Mouse (Mus musculus) midbrain, postnatal 0 days (tissue): Measurements from ENCODE around the gene Hhatl. TPM values are rescaled to one million over a fixed set of nuclear protein-coding genes. Genes with fewer than 3 reads are reported as not detected.

ENCODE experiments used
- ATAC-seq: fragments of 200-750 bp; cut with Nextera tagmentation; 2 replicates; pipeline ENCODE4 v1.8.0; 2017; ENCODE audit warnings: moderate number of reproducible peaks, mild to moderate bottlenecking, moderate TSS enrichment, moderate library complexity; ENCODE audit not compliant: low FRiP score
- DNase-seq: peaks from one replicate; pipeline ENCODE4 v3.0.0-alpha.2; 2015; ENCODE audit warnings: low spot score
- H3K27ac ChIP-seq: fragments of 300-500 bp; sonication (generic); 2 replicates; pipeline ENCODE4 v1.5.1; 2014; ENCODE audit warnings: low read depth, mild to moderate bottlenecking, low read length, mixed read lengths
- H3K27me3 ChIP-seq: fragments of 300-500 bp; sonication (generic); 2 replicates; pipeline ENCODE4 v1.6.1; 2014; ENCODE audit warnings: low read length, control low read depth, mixed read lengths; ENCODE audit not compliant: insufficient read depth
- H3K36me3 ChIP-seq: fragments of 300-500 bp; sonication (generic); 2 replicates; pipeline ENCODE4 v1.6.1; 2014; ENCODE audit warnings: low read length, control low read depth, mixed read lengths; ENCODE audit not compliant: insufficient read depth
- H3K4me1 ChIP-seq: fragments of 300-500 bp; sonication (generic); 2 replicates; pipeline ENCODE4 v1.6.1; 2014; ENCODE audit warnings: mild to moderate bottlenecking, control low read depth, antibody characterized with exemption, low read length, mixed read lengths; ENCODE audit not compliant: insufficient read depth
- H3K4me2 ChIP-seq: fragments of 300-500 bp; sonication (generic); 2 replicates; pipeline ENCODE4 v1.6.1; 2014; ENCODE audit warnings: low read depth, mild to moderate bottlenecking, low read length, mixed read lengths; ENCODE audit not compliant: poor library complexity, severe bottlenecking
- H3K4me3 ChIP-seq: fragments of 300-500 bp; sonication (generic); 2 replicates; pipeline ENCODE4 v1.5.1; 2014; ENCODE audit warnings: low read depth, mild to moderate bottlenecking, low read length, moderate library complexity
- H3K9ac ChIP-seq: fragments of 300-500 bp; sonication (generic); replicated peaks from 2 replicates; pipeline ENCODE4 v1.6.1; 2014; ENCODE audit warnings: mild to moderate bottlenecking, low read length, moderate library complexity, mixed read lengths; ENCODE audit not compliant: poor library complexity, severe bottlenecking
- H3K9me3 ChIP-seq: fragments of 300-500 bp; sonication (generic); 2 replicates; pipeline ENCODE4 v1.6.1; 2016; ENCODE audit warnings: low read length, control low read depth
- CTCF ChIP-seq: IDR thresholded peaks from 2 replicates; pipeline ENCODE4 v1.5.1; 2016; ENCODE audit warnings: antibody characterized with exemption, mild to moderate bottlenecking
- WGBS: fragments of 180-500 bp; shearing (Covaris S2); extraction: QIAGEN DNeasy Blood & Tissue Kit; methylation state at CpG from one replicate; pipeline ENCODE4 v1.1.7; 2014; 5-methylcytosine and 5-hydroxymethylcytosine counted together
- polyA plus RNA-seq: library from polyadenylated mRNA; unstranded; fragments of >200 nt; fragmentation: Nextera tagmentation; extraction: Ambion mirVana; gene quantifications from 2 replicates; pipeline ENCODE4 v1.2.1, GENCODE M21; 2015
- total RNA-seq: library from RNA; depleted of rRNA; stranded (reverse); fragments of >200 nt; gene quantifications from 2 replicates; pipeline ENCODE4 v1.2.3, GENCODE M21; 2014

Hhatl gene
- total and polyA plus RNA-seq, 2 experiments from 2014 or later, result 0.99 to 1.5 TPM

DNA sequence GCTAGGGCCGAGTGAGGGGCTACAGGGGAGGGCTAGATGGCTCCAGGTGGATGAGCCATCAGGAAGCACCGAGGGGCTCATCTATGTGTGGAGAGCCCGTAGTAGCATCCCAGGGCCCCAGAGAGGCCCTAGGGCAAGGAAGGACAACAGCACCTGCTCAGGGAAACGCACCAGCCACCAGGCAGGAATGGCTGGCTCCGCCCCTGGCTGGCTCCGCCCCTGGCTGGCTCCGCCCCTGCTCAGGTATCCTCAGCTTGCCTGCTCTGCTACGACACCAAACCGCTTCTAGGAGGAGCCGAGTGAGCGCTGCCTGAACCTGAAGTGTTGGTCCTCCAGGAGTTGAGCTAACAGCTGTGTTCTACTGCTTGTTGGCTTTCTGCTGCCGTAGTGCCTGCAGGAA lies 5.4 kb upstream of the Hhatl start:
- H3K4me2 ChIP-seq, result no peak overlapping the region
- no peak for TF ChIP-seq CTCF
- no peak overlapping the region for H3K27ac ChIP-seq
- no peak overlapping the region for H3K9ac ChIP-seq
- WGBS, result 30% methylated on average over 12 of the region's 12 CpGs
- no peak overlapping the region for H3K4me3 ChIP-seq
- 0 out of 2 replicates have a peak, but pooled peaks have one; percentile 9 for ATAC-seq
- H3K4me1 ChIP-seq, result no peaks in the 10 kb centered on the region
- H3K9me3 ChIP-seq, result no peaks in the 10 kb centered on the region
- DNase-seq, result no peak
- H3K27me3 ChIP-seq, result no peaks in the 10 kb centered on the region
- H3K36me3 ChIP-seq, result no peaks in the 10 kb centered on the region

DNA sequence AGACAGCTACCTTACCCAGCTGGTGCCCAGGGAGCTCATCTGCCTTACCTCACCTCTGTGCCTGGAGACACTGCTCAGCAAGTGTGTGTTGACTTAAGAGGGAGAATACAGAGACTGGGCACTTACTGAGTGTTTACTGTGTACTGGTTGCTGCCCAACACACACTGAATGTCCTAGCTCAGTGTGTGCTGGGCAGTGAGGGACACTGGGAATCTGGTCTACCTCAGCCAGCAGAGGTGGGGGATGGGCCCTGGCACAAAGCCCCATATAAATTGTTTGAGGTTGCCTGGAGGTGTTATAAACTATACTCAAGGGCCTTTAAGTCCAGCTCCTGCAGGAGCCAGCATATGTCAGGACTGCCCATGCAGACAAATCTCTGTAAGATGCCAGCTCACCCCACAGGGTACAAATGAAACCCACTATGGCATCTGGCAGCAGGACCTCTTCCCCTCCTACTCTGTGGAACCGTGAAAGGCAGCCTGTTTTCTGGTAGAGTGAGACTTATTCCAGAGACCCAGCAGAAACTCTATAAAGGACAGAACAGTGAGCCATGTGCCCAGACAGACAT lies 2.7 kb upstream of the Hhatl start:
- Histone ChIP-seq H3K4me2 (no peak overlapping the region), H3K9ac (no peak overlapping the region), H3K4me1 (no peaks in the 10 kb centered on the region), H3K4me3 (no peak overlapping the region), H3K27me3 (no peaks in the 10 kb centered on the region), H3K27ac (no peak overlapping the region), H3K9me3 (no peaks in the 10 kb centered on the region), H3K36me3 (no peaks in the 10 kb centered on the region)
- TF ChIP-seq CTCF, result no peak
- DNase-seq (peak; percentile 56), ATAC-seq (no peak)
- WGBS, result 57% methylated on average over 1 of the region's 1 CpGs

DNA sequence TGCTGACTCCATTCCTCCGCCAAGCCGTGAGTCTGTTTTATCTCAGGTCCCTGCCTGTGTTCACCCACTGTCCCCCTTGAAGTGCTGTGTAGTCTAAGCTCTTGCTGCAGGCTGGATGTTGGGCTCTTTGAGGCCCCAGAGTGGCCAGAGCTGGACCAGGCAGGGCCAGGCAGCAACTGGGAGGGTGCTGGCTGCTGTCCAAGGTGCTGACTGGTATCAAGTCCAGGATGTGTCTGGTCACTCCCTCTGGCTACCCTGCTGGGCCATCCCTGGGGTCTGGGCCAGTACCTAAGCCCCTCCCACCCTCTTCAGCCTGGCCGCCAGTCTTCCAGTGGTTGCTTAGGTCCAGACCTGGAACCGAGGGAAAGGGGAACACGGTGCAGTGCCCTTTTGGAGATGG lies 1.1 kb downstream of the Hhatl start:
- no peak overlapping the region for H3K4me3 ChIP-seq
- no peak overlapping the region for H3K4me2 ChIP-seq
- DNase-seq, result peak; percentile 29
- TF ChIP-seq CTCF, result no peak
- H3K27me3 ChIP-seq, result no peaks in the 10 kb centered on the region
- H3K36me3 ChIP-seq, result no peaks in the 10 kb centered on the region
- no peak for ATAC-seq
- H3K9me3 ChIP-seq, result no peaks in the 10 kb centered on the region
- H3K4me1 ChIP-seq, result no peaks in the 10 kb centered on the region
- no peak overlapping the region for H3K9ac ChIP-seq
- 21% methylated on average over 5 of the region's 5 CpGs for WGBS
- no peak overlapping the region for H3K27ac ChIP-seq

DNA sequence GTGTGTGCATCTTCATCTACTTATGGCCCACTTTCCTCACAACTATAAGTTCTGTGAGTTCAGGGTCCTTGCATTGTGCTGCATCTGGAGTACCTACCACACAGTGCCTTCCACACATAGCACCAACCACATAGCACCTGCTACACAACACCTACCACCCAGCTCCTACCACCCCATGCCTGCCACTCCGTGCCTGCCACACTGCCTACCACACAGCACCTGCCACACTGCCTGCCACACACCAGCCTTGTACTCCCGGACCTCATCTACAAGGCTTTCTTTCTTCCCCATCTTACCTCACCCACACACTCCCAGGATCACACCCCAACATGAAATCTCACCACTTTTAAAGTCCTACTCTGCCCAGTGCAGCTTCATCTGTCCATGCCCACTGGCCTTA lies 5.9 kb downstream of the Hhatl start:
- no peaks in the 10 kb centered on the region for H3K36me3 ChIP-seq
- ATAC-seq (no peak), DNase-seq (no peak)
- H3K27ac ChIP-seq, result no peak overlapping the region
- H3K27me3 ChIP-seq, result no peaks in the 10 kb centered on the region
- no peaks in the 10 kb centered on the region for H3K4me1 ChIP-seq
- WGBS, result 68% methylated on average over 2 of the region's 2 CpGs
- TF ChIP-seq CTCF, result no peak
- H3K9me3 ChIP-seq, result no peaks in the 10 kb centered on the region
- no peak overlapping the region for H3K4me2 ChIP-seq
- H3K4me3 ChIP-seq, result no peak overlapping the region
- H3K9ac ChIP-seq, result no peak overlapping the region

DNA sequence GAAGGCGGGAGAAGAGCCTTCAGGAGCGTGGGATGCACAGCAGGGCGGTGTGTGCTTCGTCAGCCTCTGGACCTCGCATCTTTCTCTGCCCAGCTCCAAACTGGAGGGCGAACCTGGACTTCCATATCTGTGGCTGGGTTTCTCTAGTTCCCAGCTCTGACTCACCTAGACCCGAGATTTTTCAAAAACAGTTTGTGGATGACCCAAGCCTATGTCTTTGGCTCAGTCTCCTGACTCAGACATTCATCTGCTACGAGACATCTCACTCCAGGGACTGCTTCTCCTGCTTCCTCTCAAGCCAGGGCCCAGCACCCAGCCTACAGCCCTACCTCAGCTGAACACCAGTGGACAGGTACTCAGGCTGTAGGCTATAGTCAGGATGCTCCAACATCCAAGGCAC lies 7.0 kb downstream of the Hhatl start:
- ATAC-seq (no peak), DNase-seq (no peak)
- Histone ChIP-seq H3K9ac (no peak overlapping the region), H3K4me2 (no peak overlapping the region), H3K27me3 (peaks cover 2% of the 10 kb centered on the region; the same call in 1 of the 2 replicates), H3K4me1 (no peaks in the 10 kb centered on the region), H3K4me3 (no peak overlapping the region), H3K36me3 (no peaks in the 10 kb centered on the region), H3K27ac (no peak overlapping the region), H3K9me3 (no peaks in the 10 kb centered on the region)
- no peak for TF ChIP-seq CTCF
- WGBS, result 86% methylated on average over 8 of the region's 8 CpGs

DNA sequence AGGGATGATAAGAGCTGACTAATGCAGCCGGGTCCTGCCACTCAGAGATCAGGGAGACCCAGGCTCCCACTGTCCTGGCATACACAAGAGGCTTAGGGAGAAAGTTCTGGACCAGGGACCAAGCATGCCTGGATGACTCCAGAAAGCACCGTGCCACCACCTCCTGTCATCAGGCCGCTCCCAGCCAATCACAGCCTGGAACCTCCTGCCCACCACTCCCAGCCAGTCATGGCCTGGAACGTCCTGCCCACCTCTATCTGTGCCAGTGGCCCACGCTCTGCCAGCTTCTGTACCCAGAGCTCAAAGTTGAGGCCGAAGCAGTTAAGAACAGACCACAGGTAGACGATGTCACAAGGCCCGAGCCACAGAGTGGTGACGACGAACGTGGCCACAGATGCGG lies 7.5 kb downstream of the Hhatl start:
- Histone ChIP-seq H3K4me1 (no peaks in the 10 kb centered on the region), H3K36me3 (no peaks in the 10 kb centered on the region), H3K4me2 (no peak overlapping the region), H3K4me3 (no peak overlapping the region), H3K9ac (no peak overlapping the region), H3K27ac (no peak overlapping the region), H3K9me3 (no peaks in the 10 kb centered on the region), H3K27me3 (peaks cover 6% of the 10 kb centered on the region)
- DNase-seq (no peak), ATAC-seq (no peak)
- no peak for TF ChIP-seq CTCF
- WGBS, result 88% methylated on average over 12 of the region's 12 CpGs
